Mouse (Mus musculus) spleen, adult 2 months (tissue): ENCODE measurements around the gene Ccdc137.
A peak's percentile ranks its signal among the peaks of the same experiment; 100 is the strongest.

ENCODE experiments used
- CTCF ChIP-seq: fragments of 200-500 bp; IDR thresholded peaks from 2 replicates; pipeline ENCODE4 v1.5.1; 2011; ENCODE audit warnings: mild to moderate bottlenecking, inconsistent platforms; ENCODE audit not compliant: insufficient read depth, insufficient read length, insufficient replicate concordance; ENCODE audit errors: extremely low read depth
- POLR2A ChIP-seq: fragments of 200-500 bp; IDR thresholded peaks from 2 replicates; pipeline ENCODE4 v1.6.1; 2011; ENCODE audit warnings: low read depth, low read length, inconsistent platforms

DNA sequence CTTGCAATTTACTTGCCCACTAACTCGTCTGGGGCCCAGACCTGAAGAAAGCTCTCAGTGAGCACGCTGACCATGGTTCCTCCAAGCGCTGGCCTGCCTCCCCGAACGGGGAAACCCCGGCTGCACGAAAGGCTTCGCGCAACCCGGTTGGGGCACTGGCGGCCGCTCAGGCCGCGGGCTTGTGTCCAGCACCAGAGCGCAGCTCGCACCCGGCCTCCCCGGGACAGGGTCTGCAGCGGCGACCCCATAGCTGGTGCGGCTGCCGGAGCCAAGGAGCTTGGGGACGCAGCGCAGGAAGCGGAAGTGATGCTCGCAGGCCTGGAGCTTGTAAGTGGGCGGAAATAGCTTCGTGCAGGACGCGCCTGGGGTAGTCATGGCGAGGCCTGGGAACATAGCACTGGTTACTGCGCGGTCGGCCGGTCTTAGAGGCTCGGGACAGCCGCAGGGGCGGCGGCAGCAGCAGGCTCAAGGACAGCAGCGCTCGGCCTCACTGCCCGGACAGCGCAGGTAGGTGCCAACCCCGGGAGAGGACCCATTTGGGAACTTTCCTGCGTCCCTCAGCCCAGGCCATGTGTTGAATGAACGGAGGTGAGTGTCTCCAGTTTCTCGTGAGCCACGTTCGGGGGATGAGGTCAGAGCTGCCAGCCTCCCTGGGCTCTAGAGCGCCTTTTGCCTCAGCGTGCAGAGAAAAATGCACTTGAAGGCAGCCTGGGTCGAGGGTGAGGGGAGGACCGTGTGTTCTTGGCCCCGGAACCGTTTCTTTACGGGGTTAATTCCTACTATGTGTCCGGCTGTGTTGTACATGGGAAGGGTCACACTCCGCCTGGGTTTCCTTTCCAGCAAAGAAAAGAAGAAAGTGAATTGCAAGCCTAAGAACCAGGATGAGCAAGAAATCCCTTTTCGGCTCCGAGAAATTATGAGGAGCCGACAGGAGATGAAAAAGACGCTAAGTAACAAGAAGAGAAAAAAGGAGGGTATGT, at the start of gene Ccdc137, which contains the start of gene Oxld1:
- TF ChIP-seq POLR2A (peak; percentile 78), CTCF (no peak)
